Mouse (Mus musculus) CD8-positive naive resting alpha-beta T cell, adult 2 months (primary cell): ENCODE data around the gene Aup1.

Experiments
- DNase-seq, 2 experiments: peaks; one replicate each; pipeline ENCODE4 v3.0.0; 2022; ENCODE audit warnings: low read depth in 2 of 2, low spot score in 2 of 2

Aup1 gene

DNA sequence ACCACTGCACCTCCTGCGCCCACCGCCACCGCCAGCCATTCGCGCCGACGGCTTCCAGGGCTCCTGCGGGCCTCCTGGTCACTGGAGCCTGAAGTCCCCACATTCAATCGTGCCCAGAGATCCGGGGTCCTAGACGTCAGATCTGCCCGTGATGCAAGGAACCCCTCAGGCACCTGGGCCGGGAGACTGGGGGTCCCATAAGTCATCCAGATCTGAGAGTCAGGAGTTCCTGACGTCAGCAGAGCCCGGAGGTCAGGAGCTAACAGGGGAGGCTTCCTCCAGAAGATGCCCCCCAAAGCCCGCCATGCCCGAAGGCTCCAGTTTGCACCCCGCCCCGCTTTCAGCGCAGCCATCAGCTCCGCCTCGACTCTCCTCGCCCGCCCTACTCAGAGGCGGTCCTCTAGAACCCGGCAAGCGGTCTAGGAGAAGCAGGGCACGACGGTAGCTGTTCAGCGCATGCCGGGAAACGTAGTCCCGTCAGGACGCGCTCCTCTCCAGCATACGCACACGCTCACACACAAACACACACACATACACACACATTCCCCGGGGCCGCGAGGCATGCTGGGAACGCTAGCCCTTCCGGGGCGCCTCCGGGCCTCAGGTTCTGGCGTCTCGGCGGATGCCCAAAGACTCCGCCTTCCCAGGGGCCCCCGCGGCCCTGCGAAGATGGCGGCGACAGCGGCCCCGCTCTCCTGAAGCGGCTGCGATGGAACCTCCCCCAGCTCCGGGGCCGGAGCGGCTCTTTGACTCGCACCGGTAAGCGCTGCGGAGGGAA lies at the start of gene Aup1:
Gene Aup1 (plus strand): TSS at position 448 of the 778 bp plus-strand sequence.
- DNase-seq, result peak; percentile 95 to 96

DNA sequence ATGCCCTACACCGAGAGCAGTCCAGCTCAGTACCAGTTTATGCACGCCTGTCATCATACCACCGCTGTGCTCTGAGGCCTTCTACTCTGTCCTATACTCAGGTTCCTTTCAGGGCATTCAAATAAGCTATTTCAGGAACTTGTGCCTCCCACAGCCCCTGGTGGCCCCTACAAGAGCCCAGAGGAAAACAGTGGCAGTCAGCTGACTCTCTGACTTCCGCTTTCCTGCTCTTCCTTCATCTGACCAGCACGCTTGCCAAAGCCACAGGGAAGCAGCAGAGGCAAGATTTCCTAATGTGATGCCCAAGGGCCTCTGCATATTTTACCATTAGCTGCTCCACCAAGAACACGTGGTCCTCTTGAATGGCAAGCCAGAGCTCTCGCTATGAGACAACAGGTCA lies 49.4 kb upstream of the Aup1 start:
- no peak for DNase-seq

DNA sequence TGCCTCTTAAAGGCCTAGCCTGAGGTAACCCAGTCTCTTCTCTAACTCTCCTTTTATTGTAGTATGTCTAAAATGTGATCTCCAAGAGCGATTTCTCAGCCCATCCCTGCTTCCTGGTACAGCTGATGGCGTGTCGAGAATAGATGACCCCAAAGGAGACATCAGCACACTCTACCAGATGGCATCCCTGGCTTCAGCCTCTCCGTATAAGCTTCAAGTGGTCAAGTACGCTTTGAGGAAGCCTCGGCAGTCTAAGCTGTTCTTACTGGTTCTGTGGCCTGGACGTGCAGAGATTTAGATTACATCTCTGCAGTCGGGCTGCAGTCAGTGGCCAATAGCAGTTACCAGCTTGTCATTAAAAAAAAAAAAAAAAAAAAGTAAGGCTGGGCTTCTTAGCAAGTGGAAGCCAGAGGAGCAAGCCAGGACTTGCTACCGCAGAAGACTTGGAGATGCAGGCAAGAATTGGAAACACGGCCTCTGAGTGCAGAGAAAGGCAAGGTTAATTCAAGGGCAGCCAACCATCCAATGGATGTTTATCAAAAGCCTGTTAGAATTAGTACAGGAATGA lies 48.8 kb upstream of the Aup1 start:
- no peak for DNase-seq

DNA sequence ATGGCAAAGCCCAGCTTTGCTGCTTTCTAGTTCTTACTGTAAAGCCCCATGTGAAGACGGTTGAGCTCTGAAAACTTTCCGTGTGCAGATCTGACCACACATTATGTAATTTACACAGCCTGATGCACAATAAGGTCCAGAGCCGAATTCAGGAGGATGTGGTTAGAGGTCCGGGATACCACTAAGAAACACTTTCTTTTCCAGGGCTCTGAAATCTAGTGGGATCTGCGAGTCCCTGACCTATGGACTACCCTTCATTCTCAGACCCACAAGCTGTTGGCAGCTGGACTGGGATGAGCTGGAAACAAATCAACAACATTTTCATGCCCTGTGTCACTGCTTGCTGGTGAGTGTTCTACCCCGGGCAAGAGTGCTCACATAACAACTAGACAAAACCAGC lies 48.2 kb upstream of the Aup1 start:
- DNase-seq, result no peak

DNA sequence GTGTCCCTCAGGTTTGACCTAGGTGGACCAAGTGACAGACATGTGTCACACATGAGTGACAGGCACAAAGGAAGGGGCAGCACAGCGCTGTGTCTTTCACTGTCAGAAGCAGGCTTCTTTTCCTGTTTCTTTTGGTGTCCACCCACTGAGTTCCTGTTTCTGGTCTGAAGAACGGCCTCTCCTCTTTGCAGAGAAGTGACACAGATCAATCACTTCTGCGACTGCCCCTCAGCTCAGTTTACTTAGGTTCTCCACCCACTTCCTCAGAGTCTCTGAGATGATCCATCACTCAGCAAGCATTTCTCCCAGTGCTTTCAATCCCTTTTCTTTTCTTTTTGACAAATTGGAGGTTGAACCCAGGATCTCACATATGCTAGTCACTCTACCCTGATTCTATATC lies 45.7 kb upstream of the Aup1 start:
- no peak for DNase-seq

DNA sequence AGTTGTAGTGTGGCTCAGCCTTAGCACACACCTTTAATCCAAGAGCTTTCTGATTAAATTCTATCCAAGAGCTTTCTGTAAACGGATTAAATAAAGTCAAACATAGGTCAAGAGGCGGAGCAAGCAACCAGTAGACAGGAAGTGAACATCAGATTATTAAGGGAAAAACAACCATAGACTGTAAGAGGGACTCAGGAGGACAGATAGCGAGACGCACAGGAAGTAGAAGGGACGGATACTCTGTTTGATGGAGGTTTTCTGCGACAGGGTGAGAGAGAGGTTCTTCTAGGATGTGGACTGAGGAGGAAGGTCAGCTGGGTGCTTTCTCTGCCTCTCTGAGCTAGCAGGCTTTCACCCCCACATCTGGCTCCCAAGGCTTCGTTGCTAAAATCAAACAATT lies 44.3 kb upstream of the Aup1 start:
- peak; percentile 14 to 35 for DNase-seq

DNA sequence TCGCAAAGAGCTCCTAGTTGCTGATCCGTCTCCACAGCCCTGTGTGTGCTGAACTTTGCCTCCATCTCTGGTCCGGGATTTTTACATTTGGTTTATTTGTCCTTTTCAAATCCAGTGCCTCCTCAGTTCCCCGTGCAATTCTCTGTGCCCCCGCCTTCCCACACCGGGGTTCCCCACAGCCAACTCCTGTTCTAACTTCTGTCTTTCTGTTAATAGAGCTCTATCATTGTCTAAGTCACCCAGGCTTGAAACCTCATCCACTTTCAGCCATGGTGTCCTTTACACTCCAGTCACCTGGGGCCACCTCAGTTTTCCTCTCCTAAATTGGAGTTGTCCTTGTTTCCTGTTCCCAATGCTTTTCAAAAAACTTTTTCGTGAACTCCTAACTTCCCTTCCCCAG lies 43.1 kb upstream of the Aup1 start:
- no peak for DNase-seq

DNA sequence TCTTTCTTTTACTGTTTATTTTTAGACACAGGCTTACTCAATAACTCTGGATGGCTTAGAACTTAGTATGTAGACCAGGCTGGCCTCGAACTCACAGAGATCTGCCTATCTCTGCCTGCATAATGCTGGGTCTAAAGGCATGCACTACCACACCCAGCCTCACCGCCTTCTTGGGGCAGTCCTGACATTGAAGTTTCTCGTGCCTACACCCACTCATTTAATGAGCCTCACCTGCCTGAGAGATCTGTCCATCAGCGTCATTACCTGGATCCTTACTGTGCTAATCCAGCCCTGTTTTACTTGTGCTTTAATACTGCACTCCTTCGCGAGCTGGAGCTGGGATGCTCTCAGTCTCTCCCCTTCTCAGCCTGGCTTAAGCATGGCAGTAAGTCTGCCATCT lies 42.6 kb upstream of the Aup1 start:
- DNase-seq, result no peak

DNA sequence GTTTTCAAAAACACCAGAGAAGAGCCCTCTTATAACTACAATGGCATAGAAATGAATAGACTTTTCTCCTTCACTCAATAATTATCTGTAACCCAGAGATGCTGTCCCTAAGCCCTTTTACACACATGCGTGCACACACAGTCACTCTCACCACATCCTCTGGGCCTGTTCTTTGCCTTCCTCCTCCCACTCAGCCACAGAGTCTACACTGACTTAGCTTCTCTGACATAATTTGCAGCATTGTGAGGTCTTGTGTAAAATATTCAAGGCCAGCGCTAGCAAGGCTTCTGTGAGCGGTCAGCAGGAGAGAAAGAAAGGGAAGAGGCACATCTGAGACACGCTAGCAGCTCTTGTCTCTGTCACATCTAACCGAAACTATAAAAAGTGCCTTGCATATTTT lies 40.9 kb upstream of the Aup1 start:
- peak; percentile 22 to 29 for DNase-seq

DNA sequence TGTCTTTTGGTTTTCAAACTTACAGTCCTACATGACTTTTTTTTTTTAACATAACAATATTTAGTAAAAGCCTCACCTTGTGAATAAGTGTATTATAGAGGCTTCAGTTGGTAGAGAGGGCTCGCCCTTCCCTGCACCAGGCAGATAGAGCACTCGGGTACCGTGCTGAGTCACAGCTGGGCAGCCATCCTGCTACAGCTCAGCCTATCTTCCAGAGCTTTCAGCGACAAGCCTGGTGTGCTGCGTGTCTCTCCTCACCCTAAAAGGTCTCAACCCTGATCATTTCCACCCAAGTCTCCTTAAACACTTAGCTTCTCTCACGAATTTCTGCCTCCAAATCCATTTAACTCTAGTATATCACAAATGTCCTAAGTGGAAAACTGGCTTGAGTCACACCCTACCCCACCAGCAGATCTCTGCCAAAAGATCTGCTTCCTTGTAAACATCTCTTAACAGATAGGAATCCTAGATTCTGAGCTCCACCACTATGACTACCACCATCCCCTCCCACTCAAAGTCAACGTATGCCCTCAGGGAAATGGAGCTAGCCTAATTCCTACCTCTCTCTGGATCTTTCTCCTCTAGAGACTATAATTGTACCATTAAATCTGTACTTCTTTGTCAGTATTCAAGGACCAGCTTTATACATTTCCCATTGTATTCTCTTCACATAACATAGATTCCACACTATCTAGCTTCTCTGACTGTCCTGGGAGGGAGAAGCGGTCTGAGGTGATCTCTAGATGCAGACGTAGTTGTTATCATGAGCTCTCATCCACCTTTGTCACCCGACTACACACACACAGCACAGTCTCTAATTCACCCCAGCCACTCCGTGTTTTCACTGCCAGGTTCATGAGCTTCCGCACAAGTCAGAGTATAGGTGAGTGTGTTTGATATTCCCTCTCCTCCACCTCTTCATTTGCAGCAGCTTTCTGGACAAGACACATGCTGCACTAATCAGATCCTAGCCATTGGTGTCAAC lies 39.5 kb upstream of the Aup1 start:
- DNase-seq, result no peak

DNA sequence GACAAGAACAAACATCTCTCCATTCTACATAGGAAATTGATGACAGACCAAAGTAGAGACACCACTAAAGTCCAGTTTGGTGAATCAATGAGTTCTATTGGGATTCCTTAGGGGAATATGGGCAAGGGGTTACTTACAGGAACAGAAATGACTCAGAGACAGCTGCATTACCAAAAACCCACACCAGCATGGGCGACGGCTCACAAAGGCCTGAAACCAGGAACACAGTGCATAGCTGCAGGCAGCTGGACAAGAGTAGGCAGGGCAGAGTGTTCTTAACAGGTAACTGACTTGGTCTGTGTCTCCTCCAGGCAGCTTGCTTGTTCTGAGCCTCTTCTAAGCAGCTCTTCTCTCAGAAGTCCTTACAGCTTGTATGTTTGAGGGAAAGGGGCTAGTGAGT lies 38.6 kb upstream of the Aup1 start:
- no peak for DNase-seq

DNA sequence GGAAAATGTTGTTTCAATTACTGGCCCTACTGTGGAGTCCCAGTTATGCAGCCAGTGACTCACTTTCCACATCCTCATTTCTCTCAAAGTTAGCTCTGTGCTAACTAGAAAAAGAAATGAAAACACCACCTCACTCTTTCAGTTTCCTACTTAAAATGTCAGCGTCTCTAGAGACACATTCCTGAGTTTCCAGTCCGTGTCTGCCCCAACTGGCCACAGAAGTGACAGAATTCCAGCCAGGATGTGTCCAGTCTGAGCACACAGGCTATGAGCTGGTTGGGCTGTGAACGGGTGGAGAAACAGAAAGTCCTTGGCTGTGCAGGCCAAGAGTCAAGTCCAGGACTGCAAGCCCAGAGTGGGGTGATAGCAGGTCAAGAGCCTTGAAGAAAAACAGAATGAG lies 37.1 kb upstream of the Aup1 start:
- no peak for DNase-seq

DNA sequence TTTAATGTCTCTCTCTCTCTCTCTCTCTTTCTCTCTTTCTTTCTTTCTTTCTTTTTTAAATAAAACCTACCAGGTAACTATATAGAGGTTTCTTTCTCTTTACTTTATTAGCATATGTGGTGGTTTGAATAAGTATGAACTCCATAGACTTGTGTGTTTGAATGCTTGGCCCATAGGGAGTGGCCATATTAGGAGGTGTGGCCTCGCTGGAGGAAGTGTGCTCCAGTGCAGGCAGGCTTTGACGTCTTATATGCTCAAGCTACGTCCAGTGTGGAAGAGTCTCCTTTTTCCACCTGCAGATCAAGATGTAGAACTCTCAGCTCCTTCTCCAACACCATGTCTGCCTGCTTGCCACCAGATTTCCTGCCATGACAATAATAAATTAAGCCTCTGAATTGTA lies 35.3 kb upstream of the Aup1 start:
- DNase-seq, result no peak

DNA sequence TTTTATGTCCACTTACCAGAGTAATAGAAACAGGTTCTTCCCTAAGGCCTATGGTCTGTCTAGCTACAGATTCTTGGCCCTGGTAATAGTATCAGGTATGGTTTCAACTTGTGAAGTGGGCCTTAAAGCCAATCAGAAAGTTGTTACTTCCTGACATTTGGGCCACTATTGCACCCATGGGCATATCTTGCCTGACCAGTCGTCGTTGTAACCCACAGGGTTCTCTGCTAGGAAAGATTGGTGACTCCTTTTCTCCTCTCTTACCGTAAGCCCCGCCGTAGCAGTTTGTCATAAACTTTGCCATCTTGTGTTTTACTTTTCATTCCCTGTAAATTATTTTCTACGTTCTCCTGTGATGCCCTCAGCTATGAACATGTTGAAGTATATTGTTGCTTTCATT lies 34.2 kb upstream of the Aup1 start:
- no peak for DNase-seq

DNA sequence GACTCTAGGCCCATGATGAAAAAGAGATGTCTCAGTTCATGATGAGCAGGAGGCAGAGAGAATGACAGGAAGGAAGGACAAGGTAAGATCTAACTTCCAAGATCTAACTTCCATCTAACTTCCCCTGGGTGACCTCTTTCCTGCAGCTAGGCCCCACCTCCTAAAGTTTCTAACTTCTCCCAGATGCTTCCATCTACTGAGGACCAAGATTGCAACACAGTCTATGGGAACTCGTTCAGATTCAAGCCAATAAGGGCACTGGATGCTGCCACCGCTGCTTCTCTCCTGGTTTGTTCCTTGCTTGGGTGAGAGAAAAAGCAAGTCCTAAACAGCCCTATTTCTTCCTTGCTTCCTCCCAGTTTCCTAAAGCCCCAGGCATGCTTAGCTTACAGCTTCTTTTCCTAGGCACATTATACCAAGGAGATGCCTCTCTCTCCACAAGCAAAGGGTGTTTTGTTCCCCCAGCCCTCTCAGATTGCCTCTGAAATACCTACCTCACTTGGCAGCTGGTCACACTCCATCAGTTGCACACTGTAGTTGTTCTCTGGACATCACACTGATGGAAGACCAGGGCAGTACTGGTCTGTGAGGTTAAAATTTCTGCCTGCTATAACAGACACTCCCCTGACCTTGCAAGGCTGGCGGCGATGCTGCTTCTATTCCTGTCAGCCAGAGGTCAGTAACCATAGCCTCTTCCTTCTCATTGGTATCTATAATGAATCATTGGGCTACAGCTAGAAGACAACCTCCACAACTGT lies 33.3 kb upstream of the Aup1 start:
- DNase-seq, result no peak

DNA sequence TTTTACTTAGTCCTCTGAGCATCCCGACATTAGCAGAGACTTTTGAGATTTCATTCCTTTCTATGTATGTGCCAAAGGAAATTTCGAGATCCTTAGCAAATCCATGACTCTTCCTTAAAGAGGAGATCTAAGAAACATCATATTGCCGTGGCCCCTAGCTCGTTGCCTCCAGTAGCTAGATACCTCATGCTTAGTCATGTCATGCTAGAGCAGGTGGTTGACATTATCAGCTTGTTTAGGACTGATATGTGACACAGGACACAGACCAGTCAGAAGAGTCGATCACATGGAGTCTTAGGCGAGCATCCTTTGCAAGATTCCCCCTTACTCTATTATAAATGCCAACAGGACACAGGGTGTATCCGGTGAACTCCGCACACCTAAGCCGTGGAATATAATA lies 31.3 kb upstream of the Aup1 start:
- no peak for DNase-seq

DNA sequence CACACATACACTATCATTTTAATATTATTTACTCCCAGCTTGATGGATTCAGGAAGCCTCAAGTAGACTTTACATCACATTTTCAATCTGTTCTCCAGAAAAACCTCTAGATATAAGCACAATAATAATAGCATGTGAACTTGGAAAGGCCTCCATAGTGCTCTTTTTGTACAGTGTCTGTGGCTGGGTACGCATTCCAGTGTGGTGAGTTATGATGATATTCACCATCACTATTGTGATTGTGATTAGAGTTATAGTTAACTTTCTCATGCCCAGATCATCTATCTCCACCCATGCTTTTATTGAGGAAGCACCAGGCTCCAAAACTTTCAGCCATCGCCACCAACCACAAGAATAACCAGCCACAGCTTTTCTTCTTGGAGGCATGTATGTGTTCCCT lies 30.5 kb upstream of the Aup1 start:
- DNase-seq, result no peak

DNA sequence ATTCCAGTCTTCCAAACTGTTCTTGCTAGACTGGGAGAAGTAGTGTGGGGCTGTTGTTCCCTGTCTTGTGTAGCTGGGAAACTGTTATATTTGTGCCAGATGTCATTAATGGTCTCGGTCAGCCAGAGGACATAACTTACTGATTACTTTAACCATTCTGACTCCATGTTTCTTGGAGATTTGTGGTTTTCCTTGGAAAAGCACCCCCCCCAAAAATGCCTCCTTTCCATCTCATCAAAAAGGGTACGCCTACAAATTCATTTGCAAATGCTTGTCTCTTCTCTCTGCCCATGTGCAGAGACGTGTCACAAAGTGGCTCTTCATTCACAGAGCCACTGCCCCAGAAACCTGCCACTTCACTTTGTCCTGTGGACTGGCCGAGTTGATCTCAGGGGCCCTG lies 29.9 kb upstream of the Aup1 start:
- no peak for DNase-seq

DNA sequence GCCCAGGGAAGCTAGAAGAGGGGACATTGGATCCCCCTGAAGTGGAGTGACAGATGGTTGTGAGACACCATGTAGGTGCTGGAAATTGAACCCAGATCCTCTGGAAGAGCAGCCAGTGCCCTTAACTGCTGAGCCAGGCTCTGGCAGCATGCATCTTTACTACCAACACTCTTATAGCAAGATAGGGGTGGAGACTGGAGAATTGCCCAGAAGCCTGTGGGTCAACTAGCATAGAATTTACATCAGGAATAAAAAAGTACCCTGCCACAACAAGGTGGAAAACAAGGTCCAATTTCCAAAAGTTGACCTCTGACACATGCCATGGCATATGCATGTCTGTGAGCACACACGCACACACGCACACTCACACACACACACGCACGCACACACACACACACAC lies 29.1 kb upstream of the Aup1 start:
- no peak for DNase-seq

DNA sequence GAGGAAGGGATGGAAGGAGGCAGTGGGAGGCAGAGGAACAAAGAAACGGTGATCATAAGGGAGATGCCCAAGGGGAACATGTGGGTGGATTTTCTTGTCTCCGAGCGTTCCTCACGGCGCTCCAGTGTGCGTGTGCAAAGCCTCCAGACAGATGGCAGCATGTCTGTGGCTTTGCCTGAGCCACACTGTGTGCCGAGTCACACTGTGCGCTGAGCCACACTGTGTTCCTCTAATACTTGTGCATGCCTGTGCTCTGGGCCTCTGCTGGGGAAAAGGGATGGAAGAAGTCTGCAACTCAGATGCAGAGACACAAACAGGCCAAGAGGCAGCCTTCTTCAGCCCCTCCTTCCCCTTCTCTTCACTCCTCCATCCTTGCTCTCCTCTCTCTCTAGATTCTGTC lies 27.0 kb upstream of the Aup1 start:
- no peak for DNase-seq

DNA sequence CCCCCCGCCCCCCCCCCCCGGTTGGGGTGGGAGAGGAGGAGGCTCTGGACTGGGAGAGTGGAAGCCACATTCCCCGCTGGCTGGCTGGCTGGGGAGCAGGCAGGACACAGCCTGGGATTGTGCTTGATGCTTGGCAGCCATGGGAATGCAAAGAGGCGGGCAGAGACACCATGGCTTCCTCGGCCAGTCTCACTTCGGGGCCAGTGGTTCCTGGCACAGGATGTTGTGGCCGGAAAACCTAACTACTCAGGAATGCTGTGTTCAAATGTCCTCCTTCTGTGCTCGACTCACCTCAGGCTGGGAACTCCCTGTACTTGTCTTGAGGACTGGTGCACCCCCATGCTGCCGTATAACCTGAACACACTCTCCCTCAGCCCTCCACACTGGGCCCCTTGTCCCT lies 26.6 kb upstream of the Aup1 start:
- no peak for DNase-seq
